Mouse (Mus musculus) CH12.LX (cell line): ENCODE measurements at regions not wholly inside any gene's neighbourhood (a gene's known extent, or its start where the extent isn't known, plus 50 kb on each side); places are given as distances from the start of the nearest gene placed in this dataset.

ENCODE experiments used
- DNase-seq: peaks from one replicate; pipeline ENCODE4 v3.0.0-alpha.2; 2013; ENCODE audit errors: extremely low read depth
- H3K27ac ChIP-seq: 2 replicates; pipeline ENCODE4 v1.5.1; 2012; ENCODE audit warnings: low read depth, mild to moderate bottlenecking, control low read depth, moderate library complexity; ENCODE audit not compliant: insufficient read depth
- H3K27me3 ChIP-seq: replicated peaks from 2 replicates; pipeline ENCODE3; 2012; ENCODE audit warnings: inconsistent platforms
- H3K36me3 ChIP-seq, 2 experiments: replicated peaks in 1 of 2; 2 replicates each; pipeline versions ENCODE3 to v1.6.1; 2012; ENCODE audit warnings: inconsistent platforms in 1 of 2, low read length in 1 of 2, mild to moderate bottlenecking in 1 of 2, mixed read lengths in 1 of 2, moderate library complexity in 1 of 2; ENCODE audit not compliant: control insufficient read depth in 1 of 2, insufficient read depth in 1 of 2
- H3K4me1 ChIP-seq, 2 experiments: 2 replicates each; pipeline ENCODE4 v1.6.1; 2012; ENCODE audit warnings: inconsistent platforms in 1 of 2, moderate library complexity in 1 of 2; ENCODE audit not compliant: insufficient read depth in 2 of 2, control insufficient read depth in 1 of 2
- H3K4me2 ChIP-seq: 2 replicates; pipeline ENCODE4 v1.6.1; 2012; ENCODE audit warnings: low read depth, mild to moderate bottlenecking, control low read depth; ENCODE audit not compliant: poor library complexity, insufficient read depth, severe bottlenecking
- H3K4me3 ChIP-seq, 3 experiments: fragments of 150-350 bp in 1 of 3; sonication (generic) in 1 of 3; replicated peaks in 1 of 3; 2 replicates each; pipeline versions ENCODE3 to v1.5.1; 2011 to 2012; ENCODE audit warnings: low read depth in 2 of 3, low read length in 2 of 3, mild to moderate bottlenecking in 2 of 3, moderate library complexity in 2 of 3, control low read depth in 1 of 3, improper control_type of control experiment in 1 of 3, inconsistent platforms in 1 of 3, mixed read lengths in 1 of 3; ENCODE audit not compliant: poor library complexity in 1 of 3
- H3K79me2 ChIP-seq: replicated peaks from 2 replicates; pipeline ENCODE4 v1.6.1; 2012; ENCODE audit warnings: mild to moderate bottlenecking, moderate library complexity; ENCODE audit not compliant: control insufficient read depth, poor library complexity, insufficient read depth, severe bottlenecking; ENCODE audit errors: extremely low read depth
- H3K9ac ChIP-seq: 2 replicates; pipeline ENCODE4 v1.6.1; 2012; ENCODE audit warnings: low read depth, mild to moderate bottlenecking, control low read depth, moderate library complexity; ENCODE audit not compliant: insufficient read depth
- H3K9me3 ChIP-seq: replicated peaks from 2 replicates; pipeline ENCODE3; 2012; ENCODE audit warnings: low read length, inconsistent platforms, mixed read lengths
- BHLHE40 ChIP-seq: IDR thresholded peaks from 2 replicates; pipeline ENCODE4 v1.6.1; 2011; ENCODE audit warnings: mild to moderate bottlenecking, low read depth, low read length, improper control_type of control experiment
- CTCF ChIP-seq, 2 experiments: IDR thresholded peaks in 1 of 2; conservative IDR thresholded peaks in 1 of 2; 2 replicates each; pipeline ENCODE4 v1.5.1; 2011 to 2012; ENCODE audit warnings: low read depth in 2 of 2, low read length in 2 of 2, improper control_type of control experiment in 1 of 2, inconsistent platforms in 1 of 2, mild to moderate bottlenecking in 1 of 2, moderate library complexity in 1 of 2
- E2F4 ChIP-seq: IDR thresholded peaks from 2 replicates; pipeline ENCODE4 v1.6.1; 2011; ENCODE audit warnings: low read depth, low read length, improper control_type of control experiment; ENCODE audit not compliant: insufficient replicate concordance
- EP300 ChIP-seq: IDR thresholded peaks from 2 replicates; pipeline ENCODE4 v1.6.1; 2011; ENCODE audit warnings: low read length, improper control_type of control experiment
- GABPA ChIP-seq: IDR thresholded peaks from 2 replicates; pipeline ENCODE4 v1.6.1; 2012; ENCODE audit warnings: low read depth, low read length, improper control_type of control experiment, inconsistent platforms; ENCODE audit not compliant: insufficient replicate concordance
- IRF4 ChIP-seq: IDR thresholded peaks from 2 replicates; pipeline ENCODE4 v1.6.1; 2014; ENCODE audit warnings: low read depth, mild to moderate bottlenecking, inconsistent platforms, low read length, improper control_type of control experiment
- JUN ChIP-seq: IDR thresholded peaks from 2 replicates; pipeline ENCODE4 v1.6.1; 2011; ENCODE audit warnings: low read depth, mild to moderate bottlenecking, low read length, improper control_type of control experiment, moderate library complexity; ENCODE audit not compliant: insufficient read depth
- JUND ChIP-seq: conservative IDR thresholded peaks from 2 replicates; pipeline ENCODE4 v1.6.1; 2011; ENCODE audit warnings: low read depth, low read length, improper control_type of control experiment
- KAT2A ChIP-seq: IDR thresholded peaks from 2 replicates; pipeline ENCODE4 v1.6.1; 2012; ENCODE audit warnings: low read length, improper control_type of control experiment, inconsistent platforms; ENCODE audit not compliant: insufficient replicate concordance
- MAFK ChIP-seq: IDR thresholded peaks from 2 replicates; pipeline ENCODE4 v1.6.1; 2011; ENCODE audit warnings: low read length, improper control_type of control experiment; ENCODE audit not compliant: insufficient replicate concordance
- MAX ChIP-seq: IDR thresholded peaks from 2 replicates; pipeline ENCODE4 v1.6.1; 2011; ENCODE audit warnings: low read length, improper control_type of control experiment
- MAZ ChIP-seq: IDR thresholded peaks from 2 replicates; pipeline ENCODE4 v1.6.1; 2012; ENCODE audit warnings: low read depth, mild to moderate bottlenecking, inconsistent platforms, low read length, improper control_type of control experiment, moderate library complexity
- MEF2A ChIP-seq: IDR thresholded peaks from 2 replicates; pipeline ENCODE4 v1.6.1; 2014; ENCODE audit warnings: low read depth, mild to moderate bottlenecking, inconsistent platforms, low read length, improper control_type of control experiment, borderline replicate concordance
- MXI1 ChIP-seq: IDR thresholded peaks from 2 replicates; pipeline ENCODE4 v1.6.1; 2011; ENCODE audit warnings: mild to moderate bottlenecking, low read depth, low read length, improper control_type of control experiment
- MYC ChIP-seq: IDR thresholded peaks from 2 replicates; pipeline ENCODE4 v1.6.1; 2011; ENCODE audit warnings: low read depth, mild to moderate bottlenecking, improper control_type of control experiment, low read length
- NELFE ChIP-seq: IDR thresholded peaks from 2 replicates; pipeline ENCODE4 v1.6.1; 2011; ENCODE audit warnings: low read depth, low read length, improper control_type of control experiment
- PAX5 ChIP-seq: IDR thresholded peaks from 2 replicates; pipeline ENCODE4 v1.6.1; 2012; ENCODE audit warnings: low read length, inconsistent platforms, mixed read lengths
- POLR2A ChIP-seq: IDR thresholded peaks from 2 replicates; pipeline ENCODE4 v1.6.1; 2011; ENCODE audit warnings: low read depth, mild to moderate bottlenecking, improper control_type of control experiment, low read length
- RAD21 ChIP-seq: IDR thresholded peaks from 2 replicates; pipeline ENCODE4 v1.6.1; 2011; ENCODE audit warnings: low read depth, mild to moderate bottlenecking, low read length, improper control_type of control experiment, moderate library complexity
- RCOR1 ChIP-seq: conservative IDR thresholded peaks from 2 replicates; pipeline ENCODE4 v1.6.1; 2012; ENCODE audit warnings: low read depth, mild to moderate bottlenecking, inconsistent platforms, low read length, improper control_type of control experiment
- SIN3A ChIP-seq: IDR thresholded peaks from 2 replicates; pipeline ENCODE4 v1.6.1; 2012; ENCODE audit warnings: low read length, improper control_type of control experiment, inconsistent platforms
- SMC3 ChIP-seq: IDR thresholded peaks from 2 replicates; pipeline ENCODE4 v1.6.1; 2011; ENCODE audit warnings: low read depth, low read length, improper control_type of control experiment
- TBP ChIP-seq: conservative IDR thresholded peaks from 2 replicates; pipeline ENCODE4 v1.6.1; 2011; ENCODE audit warnings: low read depth, low read length, improper control_type of control experiment
- UBTF ChIP-seq: IDR thresholded peaks from 2 replicates; pipeline ENCODE4 v1.6.1; 2012; ENCODE audit warnings: low read depth, mild to moderate bottlenecking, inconsistent platforms, low read length, improper control_type of control experiment, moderate library complexity
- USF1 ChIP-seq: IDR thresholded peaks from 2 replicates; pipeline ENCODE4 v1.6.1; 2014; ENCODE audit warnings: low read depth, mild to moderate bottlenecking, inconsistent platforms, low read length, improper control_type of control experiment
- USF2 ChIP-seq: conservative IDR thresholded peaks from 2 replicates; pipeline ENCODE4 v1.6.1; 2011; ENCODE audit warnings: low read depth, low read length, improper control_type of control experiment
- ZKSCAN1 ChIP-seq: IDR thresholded peaks from 2 replicates; pipeline ENCODE4 v1.6.1; 2012; ENCODE audit warnings: low read depth, inconsistent platforms, low read length, improper control_type of control experiment, borderline replicate concordance
- ZMIZ1 ChIP-seq: IDR thresholded peaks from 2 replicates; pipeline ENCODE4 v1.6.1; 2012; ENCODE audit warnings: low read depth, mild to moderate bottlenecking, inconsistent platforms, low read length, improper control_type of control experiment
- ZNF384 ChIP-seq: IDR thresholded peaks from 2 replicates; pipeline ENCODE4 v1.6.1; 2012; ENCODE audit warnings: low read depth, low read length, improper control_type of control experiment, inconsistent platforms
- dilution Hi-C: fragments of 300-500 bp; cut with MboI; formaldehyde crosslinking; loops from 2 replicates; pipeline ENCODE4 v1.14.3; 2020; ENCODE audit warnings: low sequenced_read_pairs; ENCODE audit not compliant: extremely low pct_unique_long_range_greater_than_20kb, extremely low pct_ligation_motif_present
- in situ Hi-C: fragments of 300-500 bp; cut with MboI; formaldehyde crosslinking; loops from 3 replicates; pipeline ENCODE4 v1.14.3; 2019; ENCODE audit warnings: low sequenced_read_pairs, low pct_ligation_motif_present, low pct_unique_long_range_greater_than_20kb, mixed read lengths

- Histone ChIP-seq H3K4me1 (peaks cover 21 to 30% of the 10 kb centered on the region in 2 experiments), H3K79me2 (no peaks in the 10 kb centered on the region), H3K9me3 (no peaks in the 10 kb centered on the region), H3K27me3 (no peaks in the 10 kb centered on the region), H3K4me2 (0 out of 2 replicates have a peak overlapping the region, but pooled peaks have one; percentile 19), H3K27ac (no peak overlapping the region)
- no peak for DNase-seq
- in situ Hi-C loops (no loop called here), dilution Hi-C loops (no loop called here)
- TF ChIP-seq IRF4 (0 out of 2 replicates have a peak, but pooled peaks have one; percentile 39), MXI1 (no peak), RCOR1 (no peak)
- TF ChIP-seq, all 38 proteins: peak for 1
- no peak overlapping the region for H3K4me3 ChIP-seq
- H3K36me3 ChIP-seq = no peaks in the 10 kb centered on the region
- no peak overlapping the region for H3K9ac ChIP-seq
Observed at GRCm38 (mm10) chr1:155013361-155013760, 86.1 kb downstream of the Ier5 start.

- in situ Hi-C loops = loop anchor here (5.0 to 10.0 kb wide), 3 partner anchors 122 to 722 kb away; partner anchors contain the start of gene Cacna1e
- Histone ChIP-seq H3K4me3 (no peak overlapping the region), H3K4me2 (peak overlapping the region; percentile 61)
- TF ChIP-seq SIN3A (peak; percentile 86), TBP (no peak), BHLHE40 (peak; percentile 31; the same call in 1 of the 2 replicates), MXI1 (no peak; the same call in 1 of the 2 replicates), JUND (0 out of 2 replicates have a peak, but pooled peaks have one; percentile 43), USF2 (no peak), MYC (peak; percentile 80; the same call in 1 of the 2 replicates), PAX5 (no peak), RAD21 (no peak; the same call in none of the 2 replicates), MAX (peak; percentile 77; the same call in 1 of the 2 replicates), MEF2A (peak; percentile 68), POLR2A (peak; percentile 32; the same call in 1 of the 2 replicates), GABPA (no peak), MAZ (no peak), ZKSCAN1 (no peak), ZMIZ1 (no peak), RCOR1 (no peak), SMC3 (peak; percentile 100), MAFK (0 out of 2 replicates have a peak, but pooled peaks have one; percentile 48), USF1 (no peak), EP300 (0 out of 2 replicates have a peak, but pooled peaks have one; percentile 7), KAT2A (no peak), ZNF384 (0 out of 2 replicates have a peak, but pooled peaks have one; percentile 7), E2F4 (no peak), JUN (no peak), CTCF (conservative IDR thresholded peaks at IDR 0.05 in 1 of 2, IDR thresholded peaks at IDR 0.05 in 1 of 2; ENCODE audit: low read depth in 2 of 2, low read length in 2 of 2) (peak; percentile 87 to 100), UBTF (no peak), NELFE (peak; percentile 94; the same call in 1 of the 2 replicates)
Observed at GRCm38 (mm10) chr1:155006539-155007486, 92.6 kb downstream of the Ier5 start.

More at GRCm38 (mm10) chr1:155006539-155007486, 92.6 kb downstream of the Ier5 start:
- no peak overlapping the region for H3K27ac ChIP-seq
- peaks cover 9 to 20% of the 10 kb centered on the region in 2 experiments for H3K4me1 ChIP-seq
- no peaks in the 10 kb centered on the region for H3K9me3 ChIP-seq
- H3K36me3 ChIP-seq = no peaks in the 10 kb centered on the region
- no peaks in the 10 kb centered on the region for H3K79me2 ChIP-seq
- H3K9ac ChIP-seq = peak overlapping the region; percentile 61
- DNase-seq = peak; percentile 88
- H3K27me3 ChIP-seq = no peaks in the 10 kb centered on the region
- dilution Hi-C loops = no loop called here
